Mouse (Mus musculus) midbrain, postnatal 0 days (tissue): ENCODE results near the gene Hrk. TPM values are rescaled to one million over a fixed set of nuclear protein-coding genes. Genes with fewer than 3 reads are reported as not detected.

Source experiments
- ATAC-seq: fragments of 200-750 bp; cut with Nextera tagmentation; 2 replicates; pipeline ENCODE4 v1.8.0; 2017; ENCODE audit warnings: moderate number of reproducible peaks, mild to moderate bottlenecking, moderate TSS enrichment, moderate library complexity; ENCODE audit not compliant: low FRiP score
- DNase-seq: peaks from one replicate; pipeline ENCODE4 v3.0.0-alpha.2; 2015; ENCODE audit warnings: low spot score
- H3K27ac ChIP-seq: fragments of 300-500 bp; sonication (generic); 2 replicates; pipeline ENCODE4 v1.5.1; 2014; ENCODE audit warnings: low read depth, mild to moderate bottlenecking, low read length, mixed read lengths
- H3K27me3 ChIP-seq: fragments of 300-500 bp; sonication (generic); 2 replicates; pipeline ENCODE4 v1.6.1; 2014; ENCODE audit warnings: low read length, control low read depth, mixed read lengths; ENCODE audit not compliant: insufficient read depth
- H3K36me3 ChIP-seq: fragments of 300-500 bp; sonication (generic); 2 replicates; pipeline ENCODE4 v1.6.1; 2014; ENCODE audit warnings: low read length, control low read depth, mixed read lengths; ENCODE audit not compliant: insufficient read depth
- H3K4me1 ChIP-seq: fragments of 300-500 bp; sonication (generic); 2 replicates; pipeline ENCODE4 v1.6.1; 2014; ENCODE audit warnings: mild to moderate bottlenecking, control low read depth, antibody characterized with exemption, low read length, mixed read lengths; ENCODE audit not compliant: insufficient read depth
- H3K4me2 ChIP-seq: fragments of 300-500 bp; sonication (generic); 2 replicates; pipeline ENCODE4 v1.6.1; 2014; ENCODE audit warnings: low read depth, mild to moderate bottlenecking, low read length, mixed read lengths; ENCODE audit not compliant: poor library complexity, severe bottlenecking
- H3K4me3 ChIP-seq: fragments of 300-500 bp; sonication (generic); 2 replicates; pipeline ENCODE4 v1.5.1; 2014; ENCODE audit warnings: low read depth, mild to moderate bottlenecking, low read length, moderate library complexity
- H3K9ac ChIP-seq: fragments of 300-500 bp; sonication (generic); replicated peaks from 2 replicates; pipeline ENCODE4 v1.6.1; 2014; ENCODE audit warnings: mild to moderate bottlenecking, low read length, moderate library complexity, mixed read lengths; ENCODE audit not compliant: poor library complexity, severe bottlenecking
- H3K9me3 ChIP-seq: fragments of 300-500 bp; sonication (generic); 2 replicates; pipeline ENCODE4 v1.6.1; 2016; ENCODE audit warnings: low read length, control low read depth
- CTCF ChIP-seq: IDR thresholded peaks from 2 replicates; pipeline ENCODE4 v1.5.1; 2016; ENCODE audit warnings: antibody characterized with exemption, mild to moderate bottlenecking
- WGBS: fragments of 180-500 bp; shearing (Covaris S2); extraction: QIAGEN DNeasy Blood & Tissue Kit; methylation state at CpG from one replicate; pipeline ENCODE4 v1.1.7; 2014; 5-methylcytosine and 5-hydroxymethylcytosine counted together
- polyA plus RNA-seq: library from polyadenylated mRNA; unstranded; fragments of >200 nt; fragmentation: Nextera tagmentation; extraction: Ambion mirVana; gene quantifications from 2 replicates; pipeline ENCODE4 v1.2.1, GENCODE M21; 2015
- total RNA-seq: library from RNA; depleted of rRNA; stranded (reverse); fragments of >200 nt; gene quantifications from 2 replicates; pipeline ENCODE4 v1.2.3, GENCODE M21; 2014

Hrk gene
- total and polyA plus RNA-seq, 2 experiments from 2014 or later, result 6.6 to 18.2 TPM

DNA sequence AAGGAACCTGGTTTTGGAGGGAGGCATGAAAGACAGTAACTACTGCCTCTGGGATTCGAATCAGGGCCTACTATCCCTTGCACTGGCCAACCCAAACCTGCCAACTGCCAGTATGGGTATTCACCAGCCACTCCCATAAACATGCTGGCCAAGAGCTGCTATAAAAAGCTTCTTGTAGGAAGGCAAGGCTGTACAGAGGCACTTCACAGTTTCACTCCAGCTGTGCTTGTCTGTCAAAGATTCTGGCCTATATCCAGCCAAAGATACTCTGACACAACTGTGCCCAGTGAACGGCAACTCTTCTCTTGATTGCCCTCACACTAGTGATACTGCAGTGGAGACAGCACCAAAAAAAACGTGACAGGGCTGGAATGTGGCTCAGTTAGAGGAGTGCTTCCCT lies 14.7 kb upstream of the Hrk start:
- Histone ChIP-seq H3K4me1 (peaks cover 19% of the 10 kb centered on the region; the same call in 1 of the 2 replicates), H3K36me3 (peaks cover 3% of the 10 kb centered on the region; the same call in 1 of the 2 replicates), H3K9me3 (no peaks in the 10 kb centered on the region), H3K4me2 (no peak overlapping the region), H3K9ac (no peak overlapping the region), H3K4me3 (no peak overlapping the region), H3K27me3 (no peaks in the 10 kb centered on the region), H3K27ac (no peak overlapping the region)
- ATAC-seq, result no peak
- 77% methylated on average over 3 of the region's 3 CpGs for WGBS
- no peak for DNase-seq
- no peak for TF ChIP-seq CTCF

DNA sequence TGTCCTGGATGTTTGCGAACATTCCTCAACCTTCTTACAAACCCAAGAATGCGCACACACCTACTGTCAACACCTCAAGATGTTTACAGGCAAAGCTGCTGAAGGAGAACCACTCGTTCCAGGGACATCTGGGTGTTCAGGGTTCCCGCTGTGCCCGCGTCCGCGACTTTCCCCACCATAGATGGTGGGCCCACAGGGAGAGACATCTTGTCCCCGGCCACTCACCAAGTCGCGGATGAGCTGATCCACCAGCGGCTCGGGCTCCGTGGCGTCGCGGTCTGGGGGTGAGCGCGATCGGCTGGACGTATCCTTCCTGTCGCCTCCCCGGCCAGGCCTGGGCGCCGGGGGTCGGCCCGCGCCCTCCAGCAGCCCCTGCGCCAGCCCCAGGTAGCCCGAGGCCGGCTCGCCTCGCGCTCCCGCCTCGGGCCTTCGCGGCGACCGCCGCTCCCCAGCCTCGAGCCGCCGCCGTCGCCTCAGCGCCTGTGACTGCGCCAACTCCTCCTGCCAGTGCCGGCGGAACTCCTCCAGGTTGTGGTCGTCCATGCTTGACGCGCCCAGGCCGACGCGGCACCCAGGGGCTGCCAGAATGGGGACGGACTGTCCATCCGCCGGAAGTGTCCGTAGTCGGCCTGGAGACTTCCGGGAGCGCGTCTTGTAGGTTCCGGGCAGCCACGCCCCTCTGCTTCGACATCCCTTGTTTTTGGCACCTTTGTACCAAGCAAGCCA lies 9.4 kb upstream of the Hrk start, which contains the start of gene Fbxw8:
Fbxw8 (minus strand) TSS at position 626 of the 726 bp plus-strand sequence.
- ATAC-seq (peak; percentile 92), DNase-seq (peak; percentile 96)
- no peak for TF ChIP-seq CTCF
- peak within 1 kb of the TSS; percentile 83 for H3K4me2 ChIP-seq
- under 1% methylated on average over 65 of the region's 67 CpGs for WGBS
- H3K9ac ChIP-seq, result peak within 1 kb of the TSS; percentile 93
- H3K27me3 ChIP-seq, result no peaks in the 10 kb centered on the region
- H3K4me3 ChIP-seq, result peak within 1 kb of the TSS; percentile 95
- 0 out of 2 replicates have a peak, but pooled peaks cover 5% of the 10 kb centered on the region for H3K4me1 ChIP-seq
- H3K36me3 ChIP-seq, result peaks cover 3% of the 10 kb centered on the region; the same call in 1 of the 2 replicates
- H3K9me3 ChIP-seq, result no peaks in the 10 kb centered on the region
- H3K27ac ChIP-seq, result peak within 1 kb of the TSS; percentile 57

DNA sequence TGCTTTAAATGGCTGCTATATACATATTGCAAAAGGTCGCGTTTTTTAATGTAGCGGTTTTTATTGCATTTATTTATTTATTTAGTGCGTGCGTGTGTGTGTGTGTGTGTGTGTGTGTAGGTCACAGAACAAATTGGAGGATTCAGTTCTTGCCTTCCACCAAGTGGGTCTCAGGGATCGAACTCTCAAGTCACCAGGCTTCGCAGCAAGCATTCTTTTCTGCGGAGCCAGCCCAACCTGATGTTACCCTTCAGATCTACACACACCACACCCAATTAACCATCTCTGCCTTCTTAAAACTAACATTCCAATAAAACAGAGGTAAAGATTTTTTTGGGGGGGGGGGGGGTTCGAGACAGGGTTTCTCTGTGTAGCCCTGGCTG lies 8.9 kb upstream of the Hrk start:
- Histone ChIP-seq H3K9me3 (no peaks in the 10 kb centered on the region), H3K27me3 (0 out of 2 replicates have a peak, but pooled peaks cover 1% of the 10 kb centered on the region), H3K4me2 (peak overlapping the region; percentile 83), H3K27ac (no peak overlapping the region), H3K4me1 (0 out of 2 replicates have a peak, but pooled peaks cover 5% of the 10 kb centered on the region), H3K4me3 (peak overlapping the region; percentile 95), H3K9ac (peak overlapping the region; percentile 93), H3K36me3 (peaks cover 3% of the 10 kb centered on the region; the same call in 1 of the 2 replicates)
- no peak for ATAC-seq
- no peak for DNase-seq
- no peak for TF ChIP-seq CTCF
- WGBS, result 12% methylated on average over 8 of the region's 9 CpGs

DNA sequence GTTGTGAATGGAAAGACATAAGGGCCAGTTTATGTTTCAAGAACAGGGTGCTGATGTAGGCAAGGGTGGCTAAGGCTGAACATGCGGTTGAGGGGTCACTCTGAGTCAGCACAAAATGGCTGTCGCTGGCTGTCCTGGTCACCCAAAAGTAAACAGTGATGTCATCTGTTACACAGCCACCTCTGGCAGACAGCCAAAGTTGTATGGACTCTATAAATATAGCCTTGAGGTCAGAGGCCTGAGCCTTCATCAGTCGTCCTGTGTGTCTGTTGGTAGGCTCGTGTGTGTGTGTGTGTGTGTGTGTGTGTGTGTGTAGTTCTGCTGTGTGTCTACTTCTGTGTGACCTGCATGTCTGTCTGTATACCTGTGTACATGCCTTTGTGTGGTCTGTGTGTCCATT lies 7.5 kb upstream of the Hrk start:
- TF ChIP-seq CTCF, result no peak
- no peak overlapping the region for H3K27ac ChIP-seq
- H3K4me2 ChIP-seq, result no peak overlapping the region
- no peak overlapping the region for H3K4me3 ChIP-seq
- peaks cover 11% of the 10 kb centered on the region for H3K27me3 ChIP-seq
- no peak for ATAC-seq
- no peak overlapping the region for H3K9ac ChIP-seq
- no peaks in the 10 kb centered on the region for H3K9me3 ChIP-seq
- DNase-seq, result no peak
- WGBS, result 59% methylated on average over 4 of the region's 4 CpGs
- 0 out of 2 replicates have a peak, but pooled peaks cover 5% of the 10 kb centered on the region for H3K4me1 ChIP-seq
- peaks cover 3% of the 10 kb centered on the region; the same call in 1 of the 2 replicates for H3K36me3 ChIP-seq

DNA sequence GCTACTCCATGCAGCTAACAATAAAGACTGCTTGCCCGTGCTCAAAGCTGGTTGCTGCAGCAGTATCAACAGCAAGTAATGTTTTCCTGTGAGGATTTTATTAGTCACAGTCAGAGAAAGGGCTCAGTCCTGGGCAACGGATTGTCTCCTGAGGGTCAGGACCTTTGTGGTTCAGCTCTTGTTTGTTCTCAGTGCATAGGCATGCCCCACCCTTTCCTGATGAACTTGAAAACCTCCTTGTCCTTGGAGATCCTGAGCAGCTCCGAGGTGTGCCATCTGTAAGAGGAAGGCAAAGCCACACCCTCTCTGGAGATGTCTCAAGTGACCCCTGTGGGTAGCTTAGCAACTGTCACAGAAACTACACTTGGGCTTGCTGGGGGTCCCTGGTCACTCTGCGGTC lies 3.8 kb upstream of the Hrk start:
- Histone ChIP-seq H3K27ac (no peak overlapping the region), H3K4me2 (no peak overlapping the region), H3K27me3 (peaks cover 19% of the 10 kb centered on the region), H3K4me3 (no peak overlapping the region), H3K9me3 (no peaks in the 10 kb centered on the region), H3K4me1 (no peaks in the 10 kb centered on the region), H3K9ac (no peak overlapping the region), H3K36me3 (no peaks in the 10 kb centered on the region)
- DNase-seq, result no peak
- WGBS, result 38% methylated on average over 4 of the region's 4 CpGs
- no peak for ATAC-seq
- no peak for TF ChIP-seq CTCF

DNA sequence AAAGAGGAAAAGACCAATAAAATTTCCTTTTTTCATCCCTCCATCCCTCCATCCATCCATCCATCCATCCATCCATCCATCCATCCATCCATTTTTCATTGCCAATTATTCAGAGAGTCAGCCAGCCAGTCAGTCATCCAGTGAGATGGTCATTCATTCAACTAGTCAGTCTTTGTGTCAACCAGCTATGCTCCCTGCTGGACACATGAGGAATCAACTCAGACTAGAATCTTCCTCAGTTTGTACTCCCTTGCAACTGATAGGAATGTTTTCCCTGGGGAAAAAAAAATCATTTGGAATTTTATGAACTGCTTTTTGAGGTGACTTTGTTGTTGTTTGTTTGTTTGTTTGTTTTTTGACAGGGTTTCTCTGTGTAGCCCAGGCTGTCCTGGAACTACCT lies 1.0 kb downstream of the Hrk start:
- Histone ChIP-seq H3K4me1 (no peaks in the 10 kb centered on the region), H3K4me3 (no peak overlapping the region), H3K36me3 (no peaks in the 10 kb centered on the region), H3K27ac (no peak overlapping the region), H3K9ac (no peak overlapping the region), H3K9me3 (no peaks in the 10 kb centered on the region), H3K27me3 (peaks cover 29% of the 10 kb centered on the region), H3K4me2 (no peak overlapping the region)
- ATAC-seq (no peak), DNase-seq (no peak)
- peak; percentile 39 for TF ChIP-seq CTCF
